Mouse (Mus musculus): ENCODE measurements at regions not wholly inside any gene's neighbourhood (a gene's known extent, or its start where the extent isn't known, plus 50 kb on each side); places are given as distances from the start of the nearest gene placed in this dataset.

DNA sequence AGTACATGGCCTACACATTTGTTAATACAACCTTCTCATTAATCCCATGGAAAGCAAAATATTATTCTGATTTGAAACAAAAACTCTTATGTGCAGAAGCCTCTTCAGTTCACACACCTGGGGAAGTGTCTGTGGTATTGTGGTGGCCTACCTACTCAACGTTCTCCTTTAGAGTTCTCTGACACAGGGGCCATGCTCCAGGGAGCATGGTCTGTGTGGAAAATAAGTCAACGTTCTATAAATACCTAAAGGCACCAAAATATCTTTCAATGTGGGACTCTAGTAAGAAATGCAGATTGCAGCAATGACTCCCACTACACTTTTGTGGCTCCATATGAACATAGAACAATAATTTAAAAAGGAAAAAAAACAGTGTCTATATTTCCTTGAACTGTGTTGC is 489.0 kb upstream of the A1bg start:
- no peak for DNase-seq (ENCODE audit: low spot score in 2 of 2)

DNA sequence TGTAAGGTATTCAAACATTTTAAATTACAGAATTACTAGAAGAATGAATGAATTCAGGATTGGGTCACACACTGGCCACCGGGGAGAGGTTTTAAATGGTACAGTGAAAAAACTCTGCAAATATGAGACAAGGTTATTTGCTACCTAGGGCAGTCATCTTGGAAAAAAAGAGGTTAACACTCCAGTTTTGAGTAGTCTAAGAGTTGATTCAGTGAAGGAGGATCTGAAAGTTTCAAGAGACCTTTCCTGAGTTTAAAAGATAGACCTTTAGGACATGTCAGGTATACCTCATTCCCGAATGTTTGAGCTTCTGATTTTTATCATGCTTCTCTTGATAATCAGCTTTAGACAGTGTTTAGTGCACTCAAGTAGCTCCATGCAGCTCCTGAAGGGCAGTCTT is 488.0 kb upstream of the A1bg start:
- no peak for DNase-seq (ENCODE audit: low spot score in 2 of 2)

DNA sequence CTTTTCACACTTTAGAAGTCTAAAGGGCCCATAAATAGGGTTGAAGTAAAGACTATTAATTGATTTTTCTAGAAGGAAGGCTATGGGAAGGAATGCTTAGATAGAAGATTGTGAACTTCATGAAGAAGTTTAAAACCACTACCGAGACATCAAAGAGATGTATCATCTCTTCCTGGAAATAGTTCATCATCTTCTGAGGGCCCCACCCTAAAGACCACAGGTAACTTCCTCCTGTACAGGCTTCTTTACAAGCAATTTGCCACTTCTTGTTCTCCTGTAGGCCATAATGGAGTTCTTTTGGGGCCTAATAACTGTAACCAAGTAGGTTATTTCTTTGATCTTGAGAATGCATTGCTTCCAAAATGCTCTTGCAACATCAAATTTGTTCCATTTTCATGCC is 485.8 kb upstream of the A1bg start:
- DNase-seq (ENCODE audit: low spot score in 2 of 2) = no peak

DNA sequence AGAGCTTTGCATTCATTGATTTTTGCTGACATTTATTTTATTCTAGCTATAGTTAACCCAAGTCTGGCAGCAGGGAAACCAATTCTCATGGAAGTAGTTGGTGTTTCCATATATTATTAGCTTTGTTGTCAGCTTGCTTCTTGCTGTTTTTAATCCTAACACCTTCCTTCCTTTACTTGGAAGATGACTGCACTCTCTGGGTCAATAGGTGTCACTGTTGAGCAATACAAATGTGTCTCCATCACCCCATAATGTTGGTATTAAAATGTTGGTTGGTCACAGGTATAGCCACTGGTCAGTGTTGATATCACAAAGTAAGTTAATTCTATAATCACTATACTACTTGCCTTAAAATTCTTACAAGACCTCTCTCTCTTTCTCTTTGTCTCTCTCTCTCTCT is 477.9 kb upstream of the A1bg start:
- no peak for DNase-seq (ENCODE audit: low spot score in 2 of 2)

DNA sequence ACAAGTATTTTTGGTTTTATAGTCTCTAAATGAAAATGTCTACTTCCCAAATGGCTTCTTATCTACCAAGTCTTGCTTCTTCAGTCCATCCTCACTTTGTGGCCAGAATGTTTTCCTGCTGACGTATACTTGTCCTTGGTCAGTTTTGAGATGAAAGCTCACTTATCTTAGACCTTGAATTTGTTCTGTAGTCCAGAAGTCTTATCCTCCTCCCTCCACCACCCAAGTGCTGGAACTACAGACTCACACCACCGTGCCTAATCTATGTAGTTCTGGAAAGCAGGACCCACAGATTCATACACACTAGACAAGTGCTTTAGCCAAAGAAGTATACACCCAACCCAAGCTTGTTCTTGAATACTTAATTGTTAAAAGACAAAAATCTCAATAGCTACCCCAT is 477.2 kb upstream of the A1bg start:
- DNase-seq (ENCODE audit: low spot score in 2 of 2) = no peak

DNA sequence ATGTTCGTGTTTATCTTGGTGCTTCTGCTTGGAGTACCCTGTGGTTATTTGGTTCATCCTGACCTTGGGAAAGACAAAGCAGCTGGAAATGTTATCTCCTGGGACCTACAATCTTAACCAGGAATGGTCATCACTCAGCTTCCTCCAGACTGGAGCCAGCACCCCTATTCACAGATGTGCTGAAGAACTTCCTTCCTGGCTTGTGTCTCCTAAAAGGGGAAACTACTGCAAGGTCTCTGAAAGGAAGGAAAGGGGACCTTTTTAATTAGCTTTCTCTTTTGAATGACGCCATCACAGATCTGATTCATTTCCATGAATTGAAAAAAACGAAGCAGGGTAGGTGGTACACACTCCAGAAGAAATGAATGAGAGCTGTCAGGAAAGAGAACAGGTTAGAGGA is 476.0 kb upstream of the A1bg start:
- DNase-seq (ENCODE audit: low spot score in 2 of 2) = peak; percentile 17 to 69

DNA sequence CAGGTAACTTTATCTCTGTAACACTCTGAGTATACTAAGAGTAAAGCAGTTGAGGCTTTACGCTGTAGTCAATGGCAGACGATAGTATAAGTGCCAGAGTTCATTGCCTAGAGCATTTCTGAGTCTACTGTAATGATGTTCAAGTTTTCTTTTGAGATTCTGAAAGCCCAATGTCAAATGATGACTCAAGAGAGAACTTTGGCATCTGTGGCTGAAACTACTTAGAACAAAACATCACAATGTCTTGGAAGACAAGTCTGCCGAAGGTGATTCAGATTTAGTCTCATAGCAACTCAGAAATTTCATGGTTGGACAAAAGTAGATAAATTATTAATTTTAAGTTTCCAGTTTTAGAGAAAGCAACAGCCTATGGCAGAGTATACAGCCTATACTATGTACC is 474.2 kb upstream of the A1bg start:
- no peak for DNase-seq (ENCODE audit: low spot score in 2 of 2)

DNA sequence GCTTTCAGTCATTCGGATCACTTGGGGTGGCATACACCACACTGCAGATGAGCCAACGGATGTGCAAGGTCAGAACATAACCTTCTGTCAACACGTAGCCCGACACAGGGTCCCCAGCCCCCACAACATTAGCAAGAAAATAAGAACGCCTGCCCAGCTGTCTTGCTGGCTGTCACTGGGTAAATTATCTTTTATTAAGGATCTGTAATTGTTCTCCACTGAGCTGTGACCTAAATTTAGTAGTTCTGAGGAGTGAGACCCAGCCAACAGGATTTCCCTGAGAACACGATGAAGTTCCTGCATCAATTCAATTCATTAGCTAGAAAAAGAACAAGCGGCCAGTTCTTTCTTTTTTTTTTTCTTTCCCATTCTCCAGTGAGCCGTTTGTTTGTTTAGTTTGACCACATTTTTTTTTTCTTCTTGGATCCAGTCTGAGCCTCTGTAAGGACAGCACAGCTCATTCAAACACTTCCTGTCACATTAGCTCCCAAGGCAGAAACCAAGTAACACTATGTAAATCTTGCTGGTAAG is 472.5 kb upstream of the A1bg start:
- DNase-seq (ENCODE audit: low spot score in 2 of 2) = peak; percentile 23 to 66

DNA sequence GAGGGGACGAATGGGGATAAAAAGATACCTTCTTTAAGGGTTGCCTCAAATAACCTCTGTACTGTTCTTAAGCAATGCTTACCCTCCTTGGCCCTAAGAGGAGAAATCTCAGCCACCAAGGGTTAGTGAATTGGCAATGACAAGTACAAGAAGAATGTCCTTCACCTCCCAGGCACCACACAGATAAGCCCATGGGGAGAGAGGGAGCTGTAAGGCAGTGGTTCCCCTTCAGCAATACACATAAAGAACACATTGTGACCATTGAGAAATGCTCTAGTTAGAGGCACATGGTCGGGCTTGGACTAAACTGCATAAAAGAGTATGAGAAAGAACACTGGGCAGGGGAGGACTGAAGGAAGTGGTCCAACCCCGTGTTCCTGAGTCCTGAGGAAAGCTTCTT is 457.9 kb upstream of the A1bg start:
- DNase-seq (ENCODE audit: low spot score in 2 of 2) = no peak

DNA sequence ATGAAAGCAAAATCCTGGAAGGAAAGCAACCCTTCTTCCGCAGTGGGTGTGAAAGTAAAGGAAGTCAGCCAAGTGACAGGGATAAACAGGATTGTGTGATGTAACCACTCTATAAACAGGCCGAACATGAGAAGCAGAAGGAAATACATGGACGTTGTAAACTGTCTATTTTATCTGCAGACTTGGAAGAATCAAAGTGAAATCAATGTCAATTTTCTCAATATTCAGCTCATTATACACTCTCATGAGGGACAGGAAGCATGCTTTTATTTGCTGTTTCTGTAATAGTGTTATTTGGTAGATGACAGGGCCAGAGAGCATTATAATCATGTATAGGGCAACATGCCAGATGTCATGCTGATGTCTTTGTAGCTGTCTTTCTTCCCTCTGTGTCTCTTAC is 443.5 kb upstream of the A1bg start:
- DNase-seq (ENCODE audit: low spot score in 2 of 2) = no peak

DNA sequence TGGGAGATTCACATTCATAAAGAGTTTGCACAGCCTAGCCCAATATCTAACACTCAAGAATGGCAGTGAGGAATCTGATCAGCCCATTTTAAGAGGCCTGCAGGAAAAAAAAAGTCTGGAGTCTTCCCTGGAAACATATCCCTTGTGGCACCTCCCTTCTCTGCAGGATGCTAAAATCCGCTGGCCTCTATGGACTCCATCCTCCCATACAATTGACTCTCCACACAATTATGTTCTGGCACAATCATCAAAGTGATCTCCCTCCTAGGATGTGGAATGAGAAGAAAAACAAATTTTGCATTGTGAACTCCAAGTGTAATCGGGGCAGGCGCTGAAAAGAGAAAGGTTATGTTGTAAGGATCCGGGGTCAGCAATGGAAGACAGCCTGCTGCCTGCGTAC is 442.7 kb upstream of the A1bg start:
- no peak for DNase-seq (ENCODE audit: low spot score in 2 of 2)

DNA sequence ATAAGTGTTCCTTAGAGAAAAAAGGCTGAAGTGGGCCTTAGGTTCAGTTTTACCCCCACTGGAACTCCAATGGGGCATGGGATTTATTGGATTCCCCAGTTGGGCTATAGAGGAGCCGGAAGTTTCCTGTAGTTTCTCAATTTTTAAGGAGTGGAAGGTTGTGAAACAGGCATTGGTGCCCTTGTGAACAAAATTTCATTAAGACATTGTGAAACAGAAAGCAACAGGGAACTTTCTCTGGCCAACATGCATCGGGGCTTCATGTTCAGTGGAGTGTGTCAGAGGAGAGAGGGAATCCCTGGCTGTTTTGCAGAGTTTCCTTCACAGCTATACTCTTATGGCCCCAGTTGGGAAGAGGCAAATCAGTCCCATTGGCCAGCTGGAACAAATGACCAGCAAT is 441.6 kb upstream of the A1bg start:
- DNase-seq (ENCODE audit: low spot score in 2 of 2) = no peak

DNA sequence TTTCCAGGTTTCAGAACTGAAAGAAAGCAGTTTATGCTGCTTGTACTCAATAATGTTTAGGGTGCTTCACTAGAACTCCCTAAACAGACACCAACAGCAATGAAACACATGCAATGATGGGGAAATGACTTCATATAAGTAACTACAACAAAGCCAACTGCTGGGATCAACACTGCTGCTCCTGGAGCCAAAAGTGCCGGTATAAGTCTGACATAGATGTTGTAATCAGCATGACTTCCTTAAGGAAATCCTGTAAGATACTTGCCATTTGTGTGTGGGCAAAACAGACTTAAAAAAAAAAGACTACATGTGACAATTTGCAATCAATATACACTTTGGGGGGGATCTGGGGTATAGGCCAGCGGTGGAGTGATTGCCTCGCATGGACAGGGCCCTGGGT is 438.4 kb upstream of the A1bg start:
- DNase-seq (ENCODE audit: low spot score in 2 of 2) = peak in 1 of 2 experiments; percentile 4

DNA sequence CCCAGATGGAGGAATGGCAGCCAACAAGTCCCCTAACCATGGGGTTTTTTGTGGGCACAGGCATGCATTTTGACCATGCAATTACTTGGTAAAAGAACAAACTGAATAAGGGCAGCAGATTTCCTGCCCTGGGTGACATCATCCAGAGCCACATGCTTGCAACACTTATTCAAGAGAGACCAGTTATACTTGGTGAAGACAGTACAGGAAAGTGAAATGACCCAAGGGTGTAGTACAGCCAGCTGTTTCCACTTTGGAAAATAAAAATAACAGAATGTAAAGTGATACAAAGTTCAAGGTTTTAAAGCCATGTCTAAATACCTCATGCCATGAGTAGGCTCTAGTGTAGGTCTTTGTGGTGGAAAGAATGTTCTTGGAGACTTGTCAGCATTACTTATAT is 432.5 kb upstream of the A1bg start:
- no peak for DNase-seq (ENCODE audit: low spot score in 2 of 2)

DNA sequence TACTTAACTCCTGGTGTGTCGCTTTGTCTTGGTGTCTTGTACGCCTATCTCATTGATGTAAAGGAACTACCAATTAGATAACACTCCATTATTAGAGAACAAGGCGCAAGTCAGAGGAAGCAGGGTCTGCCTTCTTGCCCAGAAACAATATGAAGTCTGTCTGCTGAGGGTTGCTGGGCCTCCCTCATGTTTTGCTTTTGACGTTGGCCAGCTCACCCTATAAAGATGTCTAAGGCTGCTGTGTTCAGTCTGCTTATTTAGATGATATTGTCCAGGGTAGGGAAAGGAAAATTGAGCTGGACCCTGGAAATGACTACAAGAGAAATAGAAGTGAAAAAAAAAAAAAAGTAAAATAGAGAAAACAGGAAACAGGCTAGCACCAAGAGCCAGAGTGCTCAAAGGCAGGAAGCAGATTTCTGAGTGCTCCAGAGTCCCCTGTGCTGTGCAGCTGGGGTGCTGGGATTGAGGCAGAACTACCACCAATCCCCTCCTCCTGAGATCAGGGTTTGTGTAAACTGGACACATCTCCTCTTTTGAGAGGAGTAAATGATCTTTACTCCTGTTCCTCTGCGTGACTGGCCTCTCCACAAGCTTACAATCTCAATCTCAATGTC is 429.0 kb upstream of the A1bg start:
- no peak for DNase-seq (ENCODE audit: low spot score in 2 of 2)

DNA sequence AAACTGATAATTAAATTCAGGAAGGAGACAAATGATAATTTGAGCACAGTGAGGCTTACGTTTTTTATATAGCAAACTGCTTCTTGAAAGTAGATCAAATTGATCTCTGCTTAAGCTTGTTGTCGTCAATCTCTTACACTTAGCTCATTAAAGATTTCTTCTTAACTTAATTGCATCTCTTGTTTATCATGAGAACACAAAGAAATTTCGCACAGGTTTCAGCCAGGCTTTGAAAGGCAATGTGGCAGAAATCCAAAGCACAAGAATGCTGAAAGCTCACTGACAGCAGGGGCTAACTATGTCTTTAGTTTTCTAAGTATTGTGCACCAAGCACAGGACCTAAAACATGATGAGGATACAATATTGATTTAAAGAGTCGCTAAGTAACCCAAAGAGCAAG is 422.3 kb upstream of the A1bg start:
- no peak for DNase-seq (ENCODE audit: low spot score in 2 of 2)

DNA sequence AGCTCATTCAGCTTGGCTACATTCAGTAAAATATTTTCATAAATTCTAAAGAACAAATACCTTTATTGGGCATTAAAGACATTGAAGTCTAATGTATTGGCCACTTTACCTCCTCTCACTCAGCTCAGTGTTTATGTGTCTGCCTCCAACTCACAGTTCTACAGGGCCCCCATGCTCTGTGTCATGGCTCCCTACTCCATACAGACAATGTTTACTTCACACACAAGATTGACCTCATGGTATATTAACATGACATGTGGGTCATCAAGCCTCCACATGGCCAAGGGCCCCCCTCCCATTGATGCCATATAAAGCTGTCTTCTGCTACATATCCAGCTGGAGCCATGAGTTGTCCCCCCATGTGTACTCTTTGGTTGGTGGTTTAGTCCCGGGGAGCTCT is 419.8 kb upstream of the A1bg start:
- DNase-seq (ENCODE audit: low spot score in 2 of 2) = no peak

DNA sequence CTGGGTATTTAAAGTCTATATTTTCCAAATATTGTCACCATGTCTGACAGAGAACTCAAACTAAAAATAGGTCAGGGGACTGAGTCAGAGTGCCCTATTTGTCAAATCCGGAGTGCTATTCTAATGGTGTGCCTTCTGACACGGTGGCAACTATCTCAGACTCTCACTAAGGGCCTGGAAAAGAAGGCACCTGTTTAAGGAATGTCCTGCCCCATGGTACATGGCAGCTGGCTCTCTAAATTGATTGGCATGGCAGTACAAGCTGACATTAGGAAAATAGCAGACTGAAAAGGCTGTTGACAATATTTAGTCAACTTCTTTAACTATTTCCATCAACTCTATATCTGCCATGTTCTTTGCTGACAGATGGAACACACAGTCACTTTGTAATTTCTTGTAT is 405.1 kb upstream of the A1bg start:
- no peak for DNase-seq (ENCODE audit: low spot score in 2 of 2)

DNA sequence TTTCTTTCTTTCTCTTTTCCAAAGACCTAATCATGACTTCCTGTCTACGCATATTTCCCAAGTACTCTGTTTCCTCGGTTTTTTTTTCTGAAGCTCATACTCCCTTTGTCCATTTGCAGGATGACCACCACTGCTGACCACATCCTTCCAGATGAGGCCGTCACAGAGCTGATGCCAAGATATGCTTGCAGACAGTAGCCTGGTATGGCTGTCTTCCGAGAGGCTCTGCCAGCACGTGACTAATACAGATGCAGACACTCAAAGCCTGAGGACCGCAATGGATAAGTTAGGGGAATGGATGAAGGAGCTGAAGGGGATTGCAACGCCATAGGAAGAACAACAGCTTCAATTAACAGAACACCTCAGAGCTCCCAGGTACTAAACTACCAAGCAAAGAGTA is 399.4 kb upstream of the A1bg start:
- no peak for DNase-seq (ENCODE audit: low spot score in 2 of 2)

DNA sequence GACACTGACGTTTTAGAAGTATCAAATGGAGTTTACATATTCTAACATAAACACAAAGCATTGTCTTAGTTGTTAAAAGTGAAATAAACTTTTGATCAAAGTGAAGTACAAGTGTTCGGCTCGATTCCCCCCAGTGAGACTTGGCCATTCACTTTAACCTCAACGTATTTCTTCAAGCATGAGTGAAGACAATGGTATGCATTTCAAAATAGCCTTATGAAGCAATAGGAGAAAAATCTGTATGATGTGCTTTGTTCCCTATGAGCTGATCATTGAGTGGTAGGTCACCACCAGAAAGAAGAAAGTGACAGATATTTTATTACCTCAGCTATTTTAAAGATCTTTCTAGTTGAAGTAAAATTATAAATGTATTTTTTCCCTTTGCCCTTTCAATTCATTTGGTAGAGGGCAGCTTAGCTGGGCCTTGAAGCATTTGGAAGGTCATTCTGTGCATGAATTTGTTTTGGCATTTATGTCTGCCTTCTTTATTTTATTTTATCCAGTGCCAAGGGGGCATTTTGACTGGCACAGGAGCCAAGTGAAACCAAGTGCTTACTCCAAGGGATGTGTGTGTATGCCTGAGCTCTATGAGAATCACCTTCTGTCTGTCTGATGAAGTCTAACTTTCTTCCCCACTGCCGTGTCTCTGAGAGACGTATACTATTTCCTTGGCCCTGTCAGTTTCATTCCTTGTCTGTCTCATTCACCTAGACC is 386.8 kb upstream of the A1bg start:
- DNase-seq (ENCODE audit: low spot score in 2 of 2) = no peak

DNA sequence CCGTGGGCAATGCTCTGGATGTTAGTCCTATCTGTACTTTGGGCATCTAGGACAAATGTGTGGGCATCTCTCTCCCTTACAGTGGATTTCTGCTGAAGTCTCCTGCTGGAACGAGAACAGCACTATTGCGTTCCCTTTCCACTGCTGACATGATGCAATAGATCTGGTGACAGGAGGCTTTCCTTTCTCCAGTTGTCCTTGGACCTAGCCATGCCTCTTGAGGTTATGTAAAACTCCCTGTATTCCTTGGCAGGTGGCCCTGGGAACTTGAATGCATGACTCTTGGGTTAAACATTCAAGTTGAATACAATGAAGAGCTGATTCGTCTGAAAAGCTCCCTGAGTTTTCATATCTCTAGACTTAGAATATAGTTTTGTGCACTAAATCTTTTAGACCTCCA is 386.1 kb upstream of the A1bg start:
- DNase-seq (ENCODE audit: low spot score in 2 of 2) = peak; percentile 44 to 55

DNA sequence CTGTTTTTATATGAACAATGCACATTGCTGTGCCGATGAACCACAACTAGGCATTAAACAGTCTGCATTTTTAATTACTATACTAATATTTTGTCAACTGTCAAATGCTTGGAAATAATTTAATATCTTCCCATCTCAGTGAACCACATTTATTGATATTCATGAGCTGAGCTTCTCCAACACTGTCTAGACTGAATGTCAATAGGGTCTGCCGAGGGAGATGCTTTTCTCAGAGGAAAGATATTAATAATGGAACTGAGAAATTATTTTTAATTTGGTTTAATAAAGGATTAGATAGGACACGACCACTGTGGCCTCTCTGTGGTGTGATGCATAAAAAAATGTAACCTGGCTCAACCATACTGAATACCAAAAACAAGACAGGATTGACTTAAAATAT is 381.7 kb upstream of the A1bg start:
- DNase-seq (ENCODE audit: low spot score in 2 of 2) = no peak

DNA sequence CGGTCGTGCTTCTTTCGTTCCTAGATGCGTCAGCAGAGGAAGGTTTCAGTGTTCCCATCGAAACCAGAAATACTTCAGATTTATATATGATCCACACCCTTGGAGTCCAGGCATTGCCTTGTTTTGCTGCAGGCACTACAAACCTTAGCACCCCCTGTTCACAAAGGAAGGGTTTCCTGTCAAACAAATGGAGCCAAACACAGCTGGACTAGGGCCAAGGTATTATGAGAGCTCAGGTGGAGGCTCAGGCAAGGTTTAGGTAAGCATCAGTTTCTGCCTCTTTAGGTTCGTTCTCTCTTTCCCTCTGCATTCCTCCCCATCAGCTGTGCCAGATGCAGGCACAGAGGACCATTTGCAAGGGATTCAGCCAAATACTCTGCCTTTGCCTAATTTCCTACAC is 377.0 kb upstream of the A1bg start:
- DNase-seq (ENCODE audit: low spot score in 2 of 2) = no peak
